Mouse (Mus musculus) spleen, postnatal 14 days (tissue): ENCODE measurements around the gene Cipc.

Source experiments
- DNase-seq, 2 experiments: peaks; one replicate each; pipeline ENCODE4 v3.0.0; 2021 to 2022; ENCODE audit warnings: low spot score in 2 of 2

Gene Cipc

DNA sequence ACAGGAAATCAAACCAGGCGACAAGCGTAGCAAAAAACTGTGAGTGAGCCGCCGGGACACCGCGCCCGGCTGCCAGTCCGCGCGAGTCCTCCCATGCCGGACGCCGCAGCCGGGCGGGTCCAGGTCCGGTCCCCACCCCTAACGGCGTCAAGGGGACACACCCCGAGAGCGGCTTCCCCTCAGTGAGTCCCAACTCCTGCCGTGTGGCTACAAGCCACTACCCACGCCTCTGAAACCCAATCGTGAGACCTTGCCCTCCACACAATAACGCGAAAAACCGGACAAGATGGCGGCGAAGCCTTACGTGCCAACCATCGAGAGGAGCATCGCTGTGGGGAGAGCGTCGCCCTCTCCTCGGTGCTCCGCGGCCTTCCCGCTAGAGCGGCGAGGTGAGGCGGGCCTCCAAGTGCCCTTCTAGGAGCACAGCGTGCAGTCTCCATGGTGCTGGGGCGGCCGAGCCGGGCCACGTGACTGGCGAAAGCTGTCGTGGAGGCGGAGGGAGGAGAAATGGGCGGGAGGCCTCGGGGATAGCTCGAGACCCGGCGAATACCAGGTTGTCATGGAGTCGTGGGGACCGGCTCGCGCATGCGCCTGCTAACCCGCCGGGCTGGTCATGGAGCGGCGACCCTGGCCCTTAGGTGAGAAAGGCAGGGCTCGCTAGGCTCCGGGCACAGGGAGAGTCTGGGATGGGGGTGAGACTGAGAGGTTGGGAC is at the start of gene Cipc:
Gene Cipc (plus strand): TSS at position 182 of the 713 bp plus-strand sequence.
- peak; percentile 94 to 95 for DNase-seq

DNA sequence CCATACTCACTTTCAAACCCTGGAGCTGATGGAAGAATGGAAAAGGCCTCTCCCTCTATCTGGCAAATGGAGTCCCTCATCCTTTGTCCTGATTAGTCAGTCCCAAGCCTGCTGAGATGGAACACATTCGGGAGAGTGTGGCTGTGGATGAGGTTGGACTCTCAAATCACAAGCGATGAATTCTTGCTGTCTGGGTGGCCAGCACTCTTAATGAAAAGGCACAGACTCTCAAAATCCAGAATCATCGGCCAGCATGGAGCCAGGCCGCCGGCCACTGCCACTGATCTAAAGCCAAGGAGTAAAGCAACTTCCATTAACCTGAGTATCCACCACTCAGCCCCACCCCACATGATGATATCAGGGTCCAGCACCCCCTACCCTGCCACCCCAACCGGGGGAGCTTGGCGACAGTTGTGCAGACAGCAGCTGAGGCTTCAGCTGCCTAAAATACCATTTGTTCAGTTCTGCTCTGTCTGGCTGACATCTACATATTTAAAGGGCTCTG is 49.0 kb upstream of the Cipc start:
- DNase-seq = no peak

DNA sequence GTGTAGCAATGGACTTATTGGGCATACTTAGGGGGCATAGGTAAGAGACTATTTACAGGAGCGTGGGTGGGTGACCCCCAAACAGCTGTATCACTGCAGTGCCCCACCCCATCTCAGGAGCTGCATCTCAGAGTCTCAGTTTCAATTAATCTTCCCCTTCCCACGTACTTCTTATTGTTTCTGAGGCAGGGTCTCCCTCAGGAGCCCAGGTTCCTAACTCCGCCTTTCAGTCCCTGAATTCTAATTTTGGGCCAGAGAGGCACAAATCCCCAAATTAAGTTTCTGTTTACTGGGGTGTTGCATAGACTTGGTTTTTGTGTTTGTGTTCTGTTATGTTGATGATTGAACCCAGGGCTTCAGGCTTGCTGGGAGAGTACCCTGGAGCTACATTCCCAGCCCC is 48.4 kb upstream of the Cipc start:
- DNase-seq = no peak

DNA sequence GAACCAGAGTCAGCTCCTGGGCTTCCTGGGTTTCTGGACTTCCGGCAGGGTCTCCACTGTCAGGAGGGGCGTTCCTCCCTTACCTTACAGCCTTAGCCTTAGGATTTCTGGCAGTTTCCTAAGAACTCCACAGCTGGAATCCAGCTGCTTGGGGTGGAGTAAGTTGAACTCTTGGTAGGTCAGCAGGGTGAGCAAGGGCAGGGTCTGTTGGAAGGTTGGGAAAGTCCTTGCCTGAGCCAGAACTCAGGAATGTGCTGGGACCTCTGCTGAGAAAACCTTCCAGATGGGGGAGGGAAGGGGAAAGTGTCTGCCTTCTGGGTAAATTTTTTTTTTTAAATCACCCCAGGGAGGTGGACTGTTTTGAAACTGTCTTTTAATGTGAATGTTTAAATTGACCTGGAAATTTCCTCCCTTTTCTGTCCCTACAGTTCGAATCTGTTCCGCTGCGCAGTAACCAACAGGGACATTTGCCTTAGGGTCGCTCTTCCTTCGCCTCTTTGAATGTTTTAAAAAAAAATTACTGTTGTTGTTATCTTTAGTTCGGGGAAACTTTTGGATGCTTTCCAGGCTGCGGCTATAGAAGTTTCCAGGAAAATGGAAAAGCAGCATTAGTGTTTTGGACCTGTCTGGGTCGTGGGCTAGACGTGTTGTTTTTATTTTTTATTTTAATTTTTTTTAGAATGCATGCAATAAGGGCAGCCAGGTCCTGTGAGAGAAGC is 47.2 kb upstream of the Cipc start:
- no peak for DNase-seq

DNA sequence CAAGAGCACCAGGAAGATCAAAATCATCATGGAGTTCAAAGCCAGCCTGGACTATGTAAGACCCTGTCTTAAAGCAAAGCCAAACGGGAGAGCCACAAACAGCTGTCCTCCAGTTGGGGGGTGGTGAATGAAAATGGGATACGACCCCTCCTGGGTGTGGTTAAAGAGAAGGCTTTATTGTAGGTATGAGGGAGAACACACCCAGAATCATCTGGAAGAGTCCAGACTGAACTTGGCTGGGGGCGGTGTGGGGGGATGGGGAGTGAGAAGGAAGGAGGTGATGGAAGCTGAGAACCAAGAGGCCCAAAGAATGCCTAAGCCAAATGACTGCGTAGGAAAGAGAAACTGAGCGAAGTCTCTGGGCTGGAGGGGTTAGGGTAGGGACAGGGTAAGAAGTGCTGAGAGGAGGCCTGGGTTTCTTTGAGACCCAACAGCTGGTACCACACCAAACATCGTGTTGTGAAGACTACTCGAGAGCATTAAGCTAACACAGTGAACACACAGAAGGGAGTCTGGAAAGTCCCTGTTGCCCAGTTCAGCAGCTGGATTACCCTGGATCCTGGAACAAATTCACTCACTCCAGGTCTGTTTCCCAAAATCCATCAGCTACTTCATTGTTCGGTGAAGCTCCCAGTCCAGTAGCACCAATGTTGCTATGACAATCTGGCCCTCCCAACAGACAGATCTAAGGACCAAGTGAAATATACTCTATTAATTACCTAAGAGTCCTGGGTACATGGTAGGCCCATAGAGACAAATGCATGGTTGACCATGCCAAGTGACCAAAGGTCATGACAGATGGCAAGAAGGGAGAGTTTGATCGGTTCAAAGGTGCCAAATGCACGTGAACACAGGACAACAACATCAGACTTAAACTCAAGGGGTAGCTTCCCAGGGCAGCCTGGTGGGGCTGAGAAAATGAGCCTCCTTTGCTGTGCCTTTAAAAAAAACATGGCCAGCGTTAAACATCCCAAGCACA is 42.7 kb upstream of the Cipc start:
- no peak for DNase-seq

DNA sequence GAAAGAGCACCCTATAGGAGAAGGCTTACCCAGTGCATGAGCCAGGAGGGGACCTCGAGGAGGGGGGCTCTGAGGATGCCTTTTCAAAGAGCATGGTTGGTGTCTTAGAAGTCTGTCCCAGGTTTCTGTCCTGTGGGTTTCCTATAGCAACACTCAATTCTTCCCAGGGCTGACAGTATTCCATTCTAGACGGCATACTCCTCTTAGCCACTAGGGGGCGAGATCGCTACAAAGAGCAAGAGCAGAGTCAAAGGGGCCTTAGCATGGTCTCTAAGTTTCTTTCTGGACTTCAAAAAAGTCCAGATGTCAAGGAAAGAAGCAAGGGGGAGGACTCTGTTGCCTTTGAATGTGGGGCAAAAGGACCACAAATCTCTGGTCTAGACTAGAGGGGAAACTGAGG is 41.6 kb upstream of the Cipc start:
- peak in 1 of 2 experiments; percentile 51 for DNase-seq

DNA sequence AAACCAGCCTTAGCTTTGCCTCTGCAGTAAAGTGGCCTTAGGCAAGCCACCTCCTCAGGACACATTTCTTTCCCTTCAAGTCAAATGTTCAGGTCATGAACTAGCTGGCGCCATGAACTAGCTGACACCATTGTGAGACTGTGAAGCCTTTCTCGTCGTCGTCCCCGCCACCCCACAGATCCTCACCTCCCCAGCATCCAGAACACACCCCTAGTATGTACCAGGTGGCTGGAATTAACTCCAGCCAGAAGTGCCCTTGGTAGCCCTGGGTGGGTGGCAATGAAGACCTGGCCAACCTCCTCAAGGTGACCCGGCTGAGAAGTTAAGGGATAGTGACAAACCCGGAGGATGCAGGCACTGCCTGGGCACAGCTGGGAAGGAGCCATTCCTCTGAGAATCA is 41.0 kb upstream of the Cipc start:
- DNase-seq = no peak

DNA sequence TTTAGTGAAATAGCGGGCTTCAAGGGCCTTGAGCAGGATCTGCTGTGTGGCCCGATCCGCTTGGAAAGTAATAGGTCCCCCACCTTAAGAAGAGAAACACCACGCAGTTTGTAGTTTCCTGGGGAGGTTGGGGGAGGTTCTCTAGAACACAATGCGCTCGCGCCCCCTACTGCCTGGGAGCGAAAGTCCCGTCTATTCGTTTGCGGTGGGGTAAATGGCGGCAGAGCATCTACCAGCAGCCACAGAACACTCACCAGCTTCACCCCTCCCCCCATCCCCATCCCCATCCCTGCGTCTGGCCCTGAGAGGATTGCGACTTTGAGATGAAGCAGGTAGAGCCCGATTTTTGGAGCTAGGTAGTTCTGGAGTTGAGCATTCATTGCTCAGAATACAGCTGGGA is 40.4 kb upstream of the Cipc start:
- DNase-seq = peak; percentile 68 to 83

DNA sequence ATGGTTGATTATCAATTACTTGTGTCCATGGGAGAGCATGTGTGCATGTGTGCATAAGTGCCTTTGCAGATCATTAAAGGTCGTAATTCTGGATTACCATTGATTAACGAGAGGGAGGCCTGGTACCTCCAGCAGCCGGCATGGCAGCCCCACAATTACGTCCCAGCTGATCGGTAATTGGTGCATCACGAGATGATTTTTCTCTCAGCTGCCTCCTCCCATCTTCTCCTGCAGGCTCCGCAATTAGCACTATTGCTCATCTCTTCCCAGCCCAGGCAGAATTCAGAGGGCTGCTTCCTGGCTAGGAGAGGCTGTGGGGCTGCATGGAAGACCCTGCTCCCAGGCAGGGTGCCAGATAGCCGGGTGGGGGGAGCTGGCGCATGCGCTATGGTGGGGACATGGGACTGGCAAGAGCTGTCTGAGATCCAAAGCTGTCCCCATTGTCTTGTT is 35.3 kb upstream of the Cipc start:
- DNase-seq = no peak

DNA sequence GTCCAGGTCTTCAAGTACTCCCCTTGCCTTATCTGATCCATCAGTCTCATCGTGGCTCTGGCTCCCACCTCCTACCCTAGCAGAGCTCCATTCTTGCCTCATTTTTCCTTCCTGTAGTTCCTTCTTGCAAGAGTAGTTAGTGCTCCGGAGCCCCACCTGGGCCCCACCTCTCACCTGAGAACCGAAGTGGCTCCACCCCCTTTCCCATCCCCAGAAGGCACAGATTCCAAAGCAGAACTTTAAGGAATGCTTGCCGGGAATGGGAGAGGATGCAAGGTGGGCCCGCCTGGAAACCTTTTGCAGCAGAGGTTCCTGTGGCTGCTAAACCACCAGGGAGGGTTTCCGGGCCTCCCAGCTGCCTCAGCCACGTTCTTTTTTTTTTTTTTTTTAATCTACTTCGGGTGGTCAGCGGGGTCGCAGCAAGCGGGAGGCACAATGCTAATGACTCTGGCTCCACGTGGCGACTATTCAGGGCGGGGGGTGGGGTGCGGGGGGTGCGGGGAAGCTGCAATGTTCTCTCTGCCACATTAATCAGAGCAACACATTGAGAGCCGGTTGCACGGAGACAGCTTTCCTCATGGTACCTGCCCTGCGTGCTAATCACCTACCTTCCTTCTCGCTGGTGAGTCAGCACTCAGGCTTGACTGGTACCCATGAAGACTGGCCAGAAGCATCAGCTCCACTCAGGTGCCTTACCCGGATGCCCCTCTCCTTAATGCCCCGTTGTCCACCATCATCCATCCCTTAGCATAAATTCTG is 34.3 kb upstream of the Cipc start:
- DNase-seq = no peak

DNA sequence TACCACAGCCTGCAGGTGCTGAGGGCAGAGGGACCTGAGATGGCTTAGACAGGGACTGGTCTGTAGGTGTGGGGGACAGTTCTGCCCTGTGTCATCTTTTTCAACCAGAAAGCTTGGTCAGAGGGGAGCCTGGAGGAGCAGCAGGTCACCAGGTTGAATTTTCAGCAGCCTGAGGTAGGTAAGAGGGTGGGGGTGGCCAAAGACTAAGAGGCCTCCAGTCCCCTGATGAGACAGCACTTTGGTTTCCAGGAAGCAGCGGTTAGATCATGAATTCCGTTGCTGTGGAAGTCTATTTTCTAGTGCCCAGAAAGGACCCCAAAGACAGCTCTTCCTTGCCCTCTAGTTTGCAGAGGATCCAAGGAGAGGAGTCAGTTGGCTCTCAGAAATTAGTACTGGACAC is 32.5 kb upstream of the Cipc start:
- no peak for DNase-seq

DNA sequence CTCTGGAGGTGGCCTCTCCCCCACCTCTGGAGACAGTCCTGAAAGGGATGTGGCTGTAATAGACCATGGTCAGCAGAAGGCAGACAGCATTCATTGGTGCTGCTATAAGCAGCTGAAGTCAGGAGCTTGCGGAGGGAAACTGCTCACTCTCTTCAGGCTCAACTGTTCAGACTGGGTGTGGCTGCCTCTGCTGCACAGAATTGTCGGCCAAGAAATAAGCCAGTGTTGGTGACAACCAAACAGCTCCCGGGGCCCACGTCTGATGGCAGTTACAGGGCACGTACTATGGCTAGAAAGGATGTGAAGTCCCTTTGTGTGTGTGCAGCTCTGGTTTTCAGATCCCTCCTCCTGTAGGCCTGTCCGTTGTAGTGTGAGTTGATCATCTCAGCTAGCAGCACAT is 32.1 kb upstream of the Cipc start:
- DNase-seq = no peak

DNA sequence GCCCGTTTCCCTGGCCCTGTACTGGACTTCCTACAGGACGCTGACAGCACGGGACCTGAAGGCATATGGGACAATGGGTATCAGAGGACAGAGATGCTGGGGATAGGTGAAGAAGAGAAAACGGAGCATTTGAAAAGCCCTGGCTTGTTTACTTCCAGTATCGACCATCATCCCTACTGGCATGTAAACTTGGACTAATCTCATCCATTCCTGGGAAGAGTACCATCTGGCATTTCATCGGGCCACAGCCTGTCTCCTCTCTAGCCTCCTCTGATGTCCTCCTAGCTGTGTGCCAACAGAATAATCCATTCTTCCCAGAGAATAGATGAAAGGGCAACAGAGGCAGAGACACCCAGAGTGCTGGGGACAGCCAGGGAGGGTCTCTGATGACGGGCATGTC is 31.2 kb upstream of the Cipc start:
- DNase-seq = no peak

DNA sequence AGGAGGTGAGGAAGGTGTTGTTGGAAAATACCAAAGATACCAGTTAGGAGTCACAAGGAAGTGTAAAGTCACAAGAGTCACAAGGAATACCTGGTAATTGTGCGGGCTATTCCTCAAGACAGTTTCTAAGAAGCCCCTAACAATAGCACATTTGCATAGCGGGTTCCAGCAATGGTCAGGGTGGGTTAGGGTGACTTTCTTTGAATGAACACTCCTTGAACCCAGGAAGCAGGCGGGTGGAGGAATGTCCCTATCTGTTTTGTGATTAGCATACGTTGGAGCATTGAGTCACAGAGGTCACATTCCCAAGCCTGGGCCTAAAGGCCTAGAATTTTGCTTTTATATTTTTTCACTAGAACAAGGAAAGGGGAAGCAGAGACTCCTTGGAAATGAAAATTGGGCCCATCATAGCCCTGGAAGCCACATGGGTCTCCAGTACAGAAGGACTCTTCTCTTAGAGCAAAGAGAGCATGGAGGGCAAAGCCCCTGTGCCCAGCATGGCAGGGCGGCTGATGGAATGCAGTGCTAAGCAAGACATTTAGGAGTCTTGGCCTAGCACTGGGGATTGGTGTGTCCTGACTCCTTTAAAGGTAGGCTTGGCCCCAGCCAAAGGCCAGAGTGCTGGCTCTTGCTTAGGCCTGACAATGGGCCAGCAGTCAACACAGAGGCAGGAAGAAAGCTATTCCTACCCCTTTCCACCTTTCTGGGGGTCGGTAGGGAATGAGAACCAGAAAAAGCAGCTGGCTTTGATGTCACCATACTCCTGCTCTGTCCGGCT is 29.9 kb upstream of the Cipc start:
- no peak for DNase-seq

DNA sequence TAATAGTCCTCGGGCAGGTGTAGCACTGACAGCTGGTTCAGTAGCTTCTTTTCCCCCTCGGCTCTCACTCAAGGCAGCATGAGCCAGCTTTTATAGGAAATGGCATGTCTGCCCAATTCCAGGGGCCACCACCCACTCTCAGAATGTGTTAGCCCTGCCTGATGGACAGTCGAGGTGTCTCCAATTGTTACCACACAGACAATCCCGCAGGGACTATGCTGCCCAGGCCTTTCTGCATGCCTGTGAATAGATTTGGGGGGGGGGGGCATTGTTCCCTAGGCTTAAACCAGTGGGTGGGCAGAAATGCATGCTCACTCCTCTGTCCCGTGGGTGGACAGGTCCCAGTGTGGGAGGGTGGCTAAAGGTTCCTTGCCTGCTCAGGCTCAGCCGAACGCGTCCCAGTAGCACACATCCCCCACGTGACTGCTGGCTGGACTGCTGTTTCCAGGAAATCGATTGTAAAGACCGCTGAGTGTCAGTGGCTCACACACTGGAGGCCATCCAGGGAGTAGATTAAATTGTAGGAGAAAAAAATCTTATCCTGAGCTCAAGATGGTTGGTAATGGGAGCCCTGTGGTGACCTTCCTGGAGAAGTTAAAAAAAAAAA is 28.4 kb upstream of the Cipc start:
- DNase-seq = no peak

DNA sequence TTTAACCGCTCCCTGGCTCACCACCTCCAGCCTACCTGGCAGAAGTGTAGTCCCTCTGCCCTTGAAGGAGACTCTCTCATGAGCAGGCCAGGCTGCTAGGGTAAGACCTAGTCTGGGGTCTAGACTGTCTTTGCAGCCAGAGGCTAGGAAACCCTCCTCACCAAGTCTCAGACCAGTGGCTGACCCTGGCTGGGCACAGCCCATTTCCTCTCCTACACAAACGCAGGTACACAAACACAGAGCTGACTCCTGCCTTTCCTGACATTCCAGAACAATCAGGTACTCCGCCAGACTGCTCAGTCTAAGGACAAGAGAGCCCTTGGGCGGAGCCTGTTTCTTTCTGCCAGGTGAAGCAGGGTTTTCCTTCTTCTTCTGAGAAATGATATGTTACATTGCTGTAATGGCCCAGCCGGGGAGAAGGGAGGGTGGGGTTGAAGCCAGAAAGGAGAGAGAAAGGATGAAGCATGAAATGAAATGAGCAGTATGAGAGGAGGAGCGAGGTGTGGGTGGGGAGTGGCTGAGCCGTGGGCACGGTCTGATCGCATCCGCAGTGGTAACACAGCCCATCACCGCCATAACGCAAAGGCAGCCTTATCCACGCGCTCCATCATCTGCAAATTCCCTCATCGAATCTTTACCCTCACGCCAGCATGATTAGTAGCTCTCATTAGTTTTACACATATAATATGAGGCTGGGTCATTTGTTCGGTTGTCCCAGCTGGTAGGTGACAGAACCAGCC is 27.7 kb upstream of the Cipc start:
- no peak for DNase-seq

DNA sequence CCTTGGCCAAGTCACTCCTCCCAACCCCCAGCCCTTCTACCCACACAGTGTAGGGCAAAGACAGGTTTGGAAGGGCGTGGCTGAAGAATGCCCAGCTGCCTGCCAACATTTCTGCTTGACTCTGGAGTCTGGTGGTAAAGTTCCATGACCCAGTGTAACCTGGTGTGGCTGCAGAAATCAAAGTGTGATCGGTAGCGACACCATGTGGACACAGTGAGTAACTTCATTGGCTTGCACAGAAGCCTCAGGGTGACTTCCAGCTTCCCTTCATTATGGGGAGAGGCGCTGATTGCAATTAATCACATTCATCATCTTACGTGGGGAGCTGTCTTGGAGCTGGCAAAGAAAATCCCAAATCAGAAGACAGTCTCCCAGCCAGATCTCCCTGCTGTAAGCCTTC is 23.0 kb upstream of the Cipc start:
- peak; percentile 39 to 65 for DNase-seq

DNA sequence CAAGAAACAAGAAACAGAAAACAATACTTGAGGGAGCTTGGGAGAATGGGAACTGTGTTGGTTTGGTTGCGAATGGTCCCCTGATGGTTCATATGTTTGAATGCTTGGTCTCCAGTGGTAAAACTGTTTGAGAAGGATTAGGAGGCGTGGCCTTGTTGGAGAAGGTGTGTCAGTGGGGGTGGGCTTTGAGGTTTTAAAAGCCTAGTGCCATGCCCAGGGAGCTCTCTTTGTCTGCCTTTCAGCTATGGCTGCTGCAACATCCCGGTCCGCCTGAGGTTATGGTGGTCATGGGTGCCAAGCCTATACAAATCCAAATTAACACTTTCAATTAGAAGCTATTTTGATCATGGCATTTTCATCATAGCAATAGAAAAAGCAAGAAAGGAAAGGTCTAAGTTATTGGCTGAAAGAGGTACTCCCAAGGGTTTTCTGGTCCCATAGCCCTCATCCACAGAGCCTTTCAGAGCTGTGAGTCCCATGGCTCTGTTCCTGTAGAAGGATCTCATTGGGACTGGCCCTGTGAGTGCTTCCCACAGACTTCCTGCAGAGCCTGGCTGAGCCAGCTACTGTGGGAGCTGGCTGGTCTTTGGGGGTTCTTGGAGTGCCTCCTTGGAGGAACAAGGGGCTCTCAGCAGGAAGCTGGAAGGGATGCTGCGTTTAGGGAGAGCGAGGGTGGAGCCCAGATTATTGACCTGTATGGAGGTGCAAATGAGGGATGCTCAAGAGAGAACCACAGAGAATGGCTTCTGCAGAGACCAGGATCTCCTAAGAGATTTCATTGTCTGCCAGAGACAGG is 15.7 kb upstream of the Cipc start:
- no peak for DNase-seq
